Mouse (Mus musculus) megakaryocyte-erythroid progenitor cell, adult 5-6 weeks (primary cell): ENCODE data around the gene Aff1. TPM values are rescaled to one million over a fixed set of nuclear protein-coding genes. Genes with fewer than 3 reads are reported as not detected.

Experiments
- ATAC-seq: replicated peaks from 2 replicates; pipeline ENCODE4 v1.8.0; 2016; ENCODE audit warnings: mild to moderate bottlenecking, inconsistent platforms; ENCODE audit not compliant: severe bottlenecking, poor library complexity, low FRiP score, low TSS enrichment
- total RNA-seq, 2 experiments: library from RNA; stranded (forward) in 1 of 2; stranded (reverse) in 1 of 2; fragments of 200-1000, 215-1000 nt in 1 of 2; fragments of >200 nt in 1 of 2; fragmentation: Nextera tagmentation in 1 of 2; gene quantifications; 2 replicates each; pipeline ENCODE4 v1.2.3; 2014 to 2017

The Aff1 gene
- total RNA-seq, 2 experiments from 2014 or later = 15.6 to 58.0 TPM

DNA sequence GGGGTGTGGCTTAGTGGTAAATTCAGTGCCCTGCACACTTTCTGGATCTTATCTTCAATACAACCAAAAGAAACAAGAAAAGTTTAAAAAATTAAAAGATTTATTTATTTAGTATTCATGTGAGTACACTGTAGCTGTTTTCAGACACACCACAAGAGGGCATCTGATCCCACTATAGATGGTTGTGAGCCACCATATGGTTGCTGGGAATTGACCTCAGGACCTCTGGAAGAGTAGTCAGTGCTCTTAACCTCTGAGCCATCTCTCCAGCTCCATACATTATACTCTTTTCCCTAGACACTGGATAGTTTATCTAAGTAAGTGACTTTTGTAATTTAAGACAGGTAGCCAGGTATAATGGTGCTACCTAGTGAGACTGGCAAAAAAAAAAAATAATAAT is 1.0 kb upstream of the Aff1 start:
- ATAC-seq = no peak

- no peak for ATAC-seq
Observed at GRCm38 (mm10) chr5:103692531-103693040, 412 bp downstream of the Aff1 start.

DNA sequence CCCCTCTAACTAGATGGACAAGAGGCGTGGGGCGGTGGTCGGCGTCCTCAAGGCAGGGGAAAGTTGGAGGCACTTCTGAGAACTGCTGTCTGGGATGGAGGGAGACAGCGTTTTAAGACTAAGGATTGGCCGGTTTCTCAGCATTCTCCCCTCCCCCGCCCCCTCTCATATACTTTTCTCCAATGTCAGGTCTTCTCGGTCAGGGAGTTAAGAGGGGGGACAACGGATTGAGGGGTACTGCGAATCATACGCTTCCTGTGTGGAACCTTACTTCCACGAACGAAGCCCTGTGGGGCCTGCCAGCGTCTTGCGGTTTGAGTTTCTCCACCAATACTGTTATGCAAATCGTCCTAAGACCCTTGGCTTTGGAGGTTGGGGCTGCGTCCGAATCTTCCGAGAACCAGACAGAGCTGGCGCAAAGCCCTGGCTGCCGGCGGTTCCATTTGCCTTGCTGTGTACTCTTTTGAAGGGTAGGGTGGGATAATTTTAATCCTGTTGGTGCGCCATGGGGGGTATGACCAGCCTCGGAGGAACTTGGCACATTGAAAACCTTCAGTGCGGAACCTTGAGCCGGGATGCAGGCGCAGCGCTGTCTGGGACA is 967 bp downstream of the Aff1 start:
- ATAC-seq = peak; percentile 15; the same call in 1 of the 2 replicates

- ATAC-seq = no peak
Observed at GRCm38 (mm10) chr5:103694094-103694493, 1.9 kb downstream of the Aff1 start.

DNA sequence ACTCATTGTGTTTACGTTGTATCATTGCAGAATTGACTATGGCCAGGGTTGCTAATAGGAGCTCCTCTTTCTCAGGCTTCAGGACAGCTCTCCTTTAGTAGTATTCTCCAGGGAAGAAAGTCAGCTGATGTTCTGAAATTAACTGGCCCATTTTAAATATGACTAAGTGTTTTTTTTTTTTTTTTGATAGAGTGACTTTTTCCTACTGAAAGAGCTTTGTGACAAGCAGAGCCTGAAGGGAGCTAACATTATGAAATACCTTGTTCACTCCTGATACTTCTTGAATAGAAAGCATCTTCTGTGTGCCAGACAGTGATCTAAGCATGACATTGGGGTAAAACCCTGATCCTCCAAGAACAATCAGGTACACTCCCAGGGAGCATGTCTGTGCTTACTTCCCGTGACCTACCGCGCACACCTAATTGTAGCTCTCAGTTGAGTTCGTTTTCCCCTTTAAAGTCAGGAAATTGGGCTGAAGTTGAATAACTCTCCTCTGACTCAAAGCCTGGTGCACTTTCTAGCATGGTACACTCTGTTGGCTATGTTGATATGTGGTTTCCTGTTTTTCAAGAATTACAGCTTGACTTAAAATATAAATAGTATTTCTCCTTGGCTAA is 5.8 kb downstream of the Aff1 start:
- ATAC-seq = no peak

DNA sequence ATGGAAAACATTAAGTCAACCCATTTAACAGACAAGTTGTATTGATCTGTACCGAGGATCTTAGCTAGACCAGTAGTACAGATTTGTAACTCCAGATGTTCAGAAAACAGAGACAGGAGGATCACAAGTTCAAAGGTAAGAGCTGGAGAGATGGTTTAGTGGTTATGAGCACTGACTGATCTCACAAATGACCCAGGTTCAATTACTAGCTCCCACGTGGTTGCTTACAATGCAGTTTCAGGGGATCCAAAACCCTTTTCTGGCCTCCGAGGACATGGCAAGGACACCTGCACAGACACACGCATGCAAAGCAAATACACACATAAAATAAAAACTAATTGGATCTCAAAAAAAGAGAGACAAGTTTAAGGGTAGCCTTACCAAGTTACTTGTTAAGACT is 6.4 kb downstream of the Aff1 start:
- no peak for ATAC-seq

DNA sequence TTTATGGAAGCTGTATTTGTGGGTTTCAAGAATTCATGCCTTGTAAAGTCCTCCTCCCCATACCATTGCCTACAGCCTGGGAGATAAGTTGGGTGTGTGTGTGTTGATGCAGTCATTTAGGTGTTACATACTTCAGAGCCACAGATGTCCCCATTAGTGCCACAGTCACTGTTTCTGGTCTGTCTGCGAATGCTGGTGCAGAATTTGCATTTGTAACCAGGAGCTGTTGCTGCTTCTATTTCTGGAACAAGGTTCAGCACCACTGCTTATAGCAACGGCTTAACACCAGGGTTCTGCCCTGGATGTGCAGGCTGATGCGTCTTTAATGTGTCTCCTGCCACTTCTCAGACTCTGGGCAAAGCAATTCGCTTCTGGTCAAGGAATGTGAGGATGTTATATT is 7.4 kb downstream of the Aff1 start:
- ATAC-seq = no peak

DNA sequence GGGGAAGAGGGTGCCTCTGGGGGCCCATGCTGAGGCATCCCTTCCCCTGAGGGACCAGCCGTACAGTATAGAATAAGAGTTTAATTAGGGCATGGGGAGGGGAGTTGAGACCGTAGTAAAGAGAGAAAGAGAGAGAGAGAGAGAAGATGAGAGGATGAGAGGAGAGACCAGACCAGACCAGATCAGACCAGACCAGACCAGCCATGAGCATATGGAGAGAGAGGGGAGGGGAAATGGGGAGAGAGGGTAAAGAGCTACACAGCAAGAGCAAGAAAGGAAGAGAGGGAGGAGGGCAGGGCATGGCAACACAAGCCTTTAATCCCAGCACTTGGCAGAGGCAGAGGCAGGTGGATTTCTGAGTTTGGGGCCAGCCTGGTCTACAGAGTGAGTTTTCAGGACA is 8.5 kb downstream of the Aff1 start:
- no peak for ATAC-seq

- peak; percentile 65; the same call in 1 of the 2 replicates for ATAC-seq
Observed at GRCm38 (mm10) chr5:103701466-103701865, 9.3 kb downstream of the Aff1 start.

GRCm38 (mm10) chr5:103702527-103702926 is 10.4 kb downstream of the Aff1 start:
- ATAC-seq = no peak

- no peak for ATAC-seq
Observed at GRCm38 (mm10) chr5:103705331-103705730, 13.2 kb downstream of the Aff1 start.

DNA sequence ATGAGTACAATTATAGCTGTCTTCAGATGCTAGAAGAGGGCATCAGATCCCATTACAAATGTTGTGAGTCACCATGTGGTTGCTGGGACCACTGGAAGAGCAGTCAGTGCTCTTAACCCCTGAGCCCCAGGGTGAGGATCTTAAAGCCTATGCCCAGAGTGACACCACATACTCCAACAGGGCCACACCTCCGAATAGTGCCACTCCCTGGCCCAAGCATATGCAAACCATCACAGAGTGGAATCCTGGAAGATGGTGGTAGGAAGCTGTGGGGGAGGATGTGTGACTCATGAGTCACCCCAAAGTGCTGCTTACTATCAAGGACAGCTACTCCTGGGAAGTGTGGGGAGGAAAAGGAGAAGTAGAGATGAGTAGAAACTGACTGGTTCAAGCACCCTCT is 13.7 kb downstream of the Aff1 start:
- ATAC-seq = no peak

DNA sequence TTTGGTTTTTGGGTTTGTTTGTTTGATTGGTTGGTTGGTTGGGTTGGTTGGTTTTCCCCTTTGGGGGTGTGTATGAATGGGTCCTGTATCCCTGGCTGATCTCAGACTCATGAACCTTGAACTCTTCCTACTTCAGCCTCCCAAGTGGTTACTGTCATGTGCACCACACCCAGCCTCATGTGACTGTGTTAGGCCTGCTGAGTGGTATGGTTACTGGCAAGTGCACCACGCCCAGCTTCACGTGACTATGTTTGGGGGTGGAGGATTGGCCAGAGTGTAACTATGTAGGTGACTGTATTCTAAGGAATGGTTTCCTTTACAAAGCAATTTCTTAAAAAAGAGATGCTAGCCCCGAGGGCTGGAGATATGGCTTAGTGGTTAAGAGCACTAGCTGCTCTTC is 16.9 kb downstream of the Aff1 start:
- ATAC-seq = peak; percentile 83

GRCm38 (mm10) chr5:103711886-103712285 is 19.7 kb downstream of the Aff1 start:
- ATAC-seq = no peak

- no peak for ATAC-seq
Observed at GRCm38 (mm10) chr5:103713422-103713821, 21.2 kb downstream of the Aff1 start.

DNA sequence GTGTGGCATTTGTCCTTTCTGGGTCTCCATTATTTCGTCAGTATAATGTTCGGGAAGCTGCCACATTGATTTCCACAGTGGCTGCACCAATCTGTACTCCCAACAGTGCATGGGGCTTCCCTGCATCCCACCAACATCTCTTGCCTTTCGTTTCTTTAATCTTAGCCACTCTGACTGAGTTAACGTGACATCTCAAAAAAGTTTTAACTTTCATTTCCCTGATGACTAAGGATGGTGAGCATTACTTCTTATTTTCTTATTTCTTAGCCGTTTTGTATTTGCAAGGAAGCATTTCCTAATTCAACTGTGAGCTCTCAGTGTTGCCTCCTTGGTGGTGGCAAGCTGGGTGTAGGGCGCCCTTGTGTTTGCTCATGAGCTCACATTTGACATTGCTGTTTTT is 22.8 kb downstream of the Aff1 start:
- ATAC-seq = no peak

GRCm38 (mm10) chr5:103716824-103717342 is 24.7 kb downstream of the Aff1 start:
- no peak for ATAC-seq

DNA sequence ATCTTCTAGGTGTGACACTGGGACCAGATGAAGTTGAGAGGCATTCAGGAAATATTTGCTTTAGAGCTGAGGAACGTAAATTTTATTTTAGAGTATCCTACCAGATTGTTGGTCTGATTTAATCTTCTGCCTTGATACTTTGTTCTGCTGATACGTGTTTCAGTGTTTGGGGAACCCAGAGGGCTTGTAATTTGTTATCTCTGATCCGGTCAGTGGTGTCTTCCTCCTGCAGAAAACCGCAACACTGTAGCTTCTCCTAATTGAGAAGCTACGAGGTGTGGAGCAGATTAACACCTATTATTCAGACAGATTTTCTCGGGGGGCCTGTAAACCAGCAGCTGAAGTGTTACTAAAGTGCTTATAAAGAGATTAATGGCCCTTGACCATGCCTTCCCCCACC is 27.0 kb downstream of the Aff1 start:
- 0 out of 2 replicates have a peak, but pooled peaks have one; percentile 24 for ATAC-seq

- ATAC-seq = no peak
Observed at GRCm38 (mm10) chr5:103719851-103720250, 27.7 kb downstream of the Aff1 start.

DNA sequence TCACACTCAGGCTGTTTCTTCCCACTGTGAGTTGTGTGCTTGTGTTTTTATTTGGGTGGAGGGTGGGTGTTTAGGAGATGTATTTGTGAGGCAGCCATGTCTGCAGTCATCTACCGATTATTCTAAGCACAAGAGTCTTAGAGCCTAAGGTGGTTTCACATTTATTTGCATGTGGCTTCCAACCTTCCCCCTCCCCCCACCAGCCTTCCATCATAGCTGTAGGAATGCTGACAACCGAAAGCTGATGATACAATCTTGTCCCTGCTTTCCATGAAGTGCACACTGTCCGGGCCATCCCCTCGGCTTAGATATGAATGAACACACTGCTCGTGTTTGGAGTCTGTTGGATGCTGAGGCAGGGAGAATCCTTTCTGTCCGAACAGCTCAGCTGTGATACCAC is 28.8 kb downstream of the Aff1 start:
- no peak for ATAC-seq

GRCm38 (mm10) chr5:103721490-103721889 is 29.3 kb downstream of the Aff1 start:
- ATAC-seq = no peak
